Mouse (Mus musculus) forelimb bud, embryonic 11.5 days (tissue): Measurements from ENCODE around the gene Hist1h2ap.
"Not testable (repeated sequence)": the region's sequence is repeated elsewhere in the genome, so short reads cannot be mapped to it uniquely, and the experiment has no call there.

ENCODE experiments used
- DNase-seq: peaks from one replicate; pipeline ENCODE4 v3.0.0-alpha.2; 2012; ENCODE audit warnings: low read depth, low spot score

Gene Hist1h2ap

DNA sequence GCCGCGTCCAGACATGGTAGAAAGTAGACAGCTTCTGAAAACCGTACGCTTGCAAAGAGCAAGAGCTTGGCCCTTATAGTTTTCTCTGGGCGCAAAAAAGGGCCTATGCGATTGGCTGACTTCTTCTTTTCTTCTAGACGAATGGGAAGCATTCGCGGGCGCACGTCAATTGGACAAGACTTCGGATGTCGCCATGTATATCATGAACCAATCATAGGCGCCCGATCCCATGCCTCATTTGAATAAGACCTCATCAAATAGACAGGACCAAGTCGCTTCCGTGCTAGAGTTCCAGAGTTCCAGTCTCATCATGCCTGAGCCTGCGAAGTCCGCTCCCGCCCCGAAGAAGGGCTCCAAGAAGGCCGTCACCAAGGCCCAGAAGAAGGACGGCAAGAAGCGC lies at the start of gene Hist1h2ap, which contains the start of gene Hist1h2br:
Gene Hist1h2ap (minus strand): TSS at position 47 of the 400 bp plus-strand sequence.
Gene Hist1h2br (plus strand): TSS at position 283 of the 400 bp plus-strand sequence.
- not testable (repeated sequence) for DNase-seq

DNA sequence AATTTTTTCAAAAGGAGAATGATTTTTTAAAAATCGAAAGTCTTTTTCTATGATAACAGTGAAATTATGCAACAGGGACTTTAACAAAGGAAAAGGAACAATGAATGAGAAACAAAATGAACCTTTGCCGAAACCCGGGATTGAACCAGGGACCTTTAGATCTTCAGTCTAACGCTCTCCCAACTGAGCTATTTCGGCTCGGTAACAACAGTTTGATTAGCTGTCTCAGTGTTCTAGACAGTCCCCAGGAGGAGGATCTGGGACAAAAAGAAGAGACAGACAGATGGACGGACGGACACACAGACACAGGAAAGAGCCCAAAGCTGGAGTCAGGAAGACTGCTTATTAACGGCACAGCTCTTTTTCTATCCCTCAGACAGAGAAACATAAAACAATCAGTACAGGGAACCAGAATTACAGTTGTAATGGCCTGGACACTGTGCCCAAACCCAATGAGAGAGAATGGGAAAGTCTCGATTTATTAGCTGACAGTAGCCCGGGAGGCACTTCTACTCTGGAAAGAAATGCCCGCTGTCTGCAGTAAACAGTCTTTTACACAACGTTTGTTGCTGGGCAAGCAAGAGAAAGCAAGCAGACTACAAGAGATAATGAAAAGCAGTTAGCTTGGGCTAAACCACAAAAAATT lies 49.6 kb upstream of the Hist1h2ap start:
- peak; percentile 77 for DNase-seq

DNA sequence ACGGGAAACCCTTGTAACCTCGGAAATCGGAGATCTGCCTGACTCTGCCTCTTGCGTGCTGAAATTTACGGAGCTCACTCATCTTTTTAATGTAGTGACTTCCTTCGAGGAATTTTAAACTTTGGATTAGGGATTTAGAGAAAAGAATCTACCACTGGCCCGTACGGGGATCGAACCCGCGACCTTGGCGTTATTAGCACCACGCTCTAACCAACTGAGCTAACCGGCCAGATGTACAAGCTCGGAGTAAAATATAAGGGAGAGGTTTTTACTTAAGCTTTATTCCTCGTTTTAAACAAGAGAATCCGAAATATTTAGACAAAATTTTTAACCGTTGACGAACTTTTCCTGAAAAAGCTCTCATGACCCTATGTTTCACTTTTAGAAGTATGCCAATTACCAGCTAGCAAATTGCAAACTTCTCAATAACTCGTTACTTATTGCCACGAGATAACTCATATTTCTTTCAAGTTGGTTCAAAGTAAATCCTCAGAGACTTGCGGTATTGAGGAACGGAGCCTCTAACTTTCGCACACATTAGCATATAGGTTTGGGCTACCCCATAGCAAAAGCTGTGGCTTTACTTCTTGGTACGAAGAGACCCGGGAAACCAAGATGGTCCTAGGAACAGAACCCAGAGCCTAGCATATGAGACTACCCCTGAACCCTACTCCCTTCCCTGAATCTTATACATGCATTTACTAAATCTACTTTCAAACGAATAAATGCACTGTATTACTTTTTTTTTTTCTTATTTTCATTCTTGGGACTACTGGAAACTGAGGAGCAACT lies 48.8 kb upstream of the Hist1h2ap start:
- DNase-seq: peak; percentile 68

DNA sequence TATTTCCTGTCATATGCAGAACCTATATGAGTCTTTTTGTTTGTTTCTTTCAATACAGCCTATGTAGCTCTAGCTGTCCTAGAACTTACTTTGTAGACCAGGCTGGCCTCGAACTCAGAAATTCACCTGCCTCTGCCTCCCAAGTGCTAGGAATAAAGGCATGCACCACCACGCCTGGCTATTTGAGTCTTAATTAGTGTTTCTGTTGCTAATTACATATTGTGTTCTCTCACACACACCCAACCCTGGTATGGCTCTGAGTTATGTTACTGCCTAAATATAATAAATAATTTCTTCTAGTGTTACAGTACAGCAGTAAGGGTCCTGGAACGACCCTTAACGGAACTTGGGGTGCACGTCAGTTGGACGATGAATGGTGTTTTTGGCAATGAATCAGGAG lies 47.4 kb upstream of the Hist1h2ap start:
- DNase-seq: no peak

DNA sequence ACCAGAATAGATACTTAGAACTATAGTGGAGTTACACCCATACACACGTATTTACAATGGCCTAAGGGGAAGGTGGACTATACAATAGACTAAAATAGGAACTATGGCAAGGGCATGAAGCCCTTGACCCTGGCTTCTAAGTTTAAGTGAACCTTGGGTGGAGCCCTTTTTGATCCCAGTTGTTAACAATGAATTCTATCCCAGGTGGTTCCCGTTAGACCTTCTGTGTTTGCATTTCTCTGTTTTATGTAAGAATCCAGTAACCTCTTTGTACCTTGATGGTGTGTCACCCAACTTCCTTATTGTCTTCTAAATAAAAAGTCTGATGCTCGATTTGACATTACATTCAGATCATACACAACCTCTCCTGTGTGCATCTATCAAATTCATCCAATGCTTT lies 32.2 kb upstream of the Hist1h2ap start:
- DNase-seq: not testable (repeated sequence)

DNA sequence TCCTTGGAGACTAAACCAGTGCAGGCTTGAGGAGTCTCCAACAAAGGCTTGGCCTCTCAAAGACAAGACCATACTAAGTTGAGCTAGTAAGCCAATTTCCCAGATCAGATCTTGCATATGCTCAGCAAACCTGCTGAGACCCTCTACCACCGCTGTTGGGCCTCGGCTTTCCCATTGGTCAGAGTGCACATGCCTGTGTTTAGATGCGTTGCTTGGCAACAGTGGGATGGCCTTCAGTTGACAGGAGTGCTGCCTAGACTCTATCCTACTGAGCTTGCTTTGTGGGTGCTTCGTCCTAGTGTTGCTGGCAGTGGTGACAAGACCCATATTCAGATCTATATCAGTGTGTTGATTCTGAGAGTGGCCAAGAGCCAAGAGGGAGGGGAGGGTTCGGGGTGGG lies 28.3 kb upstream of the Hist1h2ap start:
- DNase-seq: peak; percentile 23

DNA sequence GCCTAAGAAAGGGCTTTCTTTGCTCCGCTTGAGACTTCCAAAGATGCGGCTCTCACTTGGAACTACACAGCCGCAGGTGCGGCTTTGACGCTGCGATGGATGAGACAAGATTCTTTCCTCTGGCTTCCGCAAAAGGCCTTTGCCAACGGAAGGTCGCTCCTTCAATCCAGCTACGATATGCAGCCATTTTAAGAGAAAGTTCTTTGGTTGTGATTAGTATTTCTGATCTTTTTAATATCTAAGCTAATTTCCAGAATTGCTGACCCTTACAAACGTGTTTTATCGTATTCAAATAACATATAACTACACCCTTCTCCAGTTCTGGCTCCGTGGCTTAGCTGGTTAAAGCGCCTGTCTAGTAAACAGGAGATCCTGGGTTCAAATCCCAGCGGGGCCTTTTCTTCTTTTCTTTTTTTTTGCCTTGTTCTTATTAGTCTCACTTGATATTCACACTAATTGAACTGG lies 22.4 kb upstream of the Hist1h2ap start:
- DNase-seq: peak; percentile 78

DNA sequence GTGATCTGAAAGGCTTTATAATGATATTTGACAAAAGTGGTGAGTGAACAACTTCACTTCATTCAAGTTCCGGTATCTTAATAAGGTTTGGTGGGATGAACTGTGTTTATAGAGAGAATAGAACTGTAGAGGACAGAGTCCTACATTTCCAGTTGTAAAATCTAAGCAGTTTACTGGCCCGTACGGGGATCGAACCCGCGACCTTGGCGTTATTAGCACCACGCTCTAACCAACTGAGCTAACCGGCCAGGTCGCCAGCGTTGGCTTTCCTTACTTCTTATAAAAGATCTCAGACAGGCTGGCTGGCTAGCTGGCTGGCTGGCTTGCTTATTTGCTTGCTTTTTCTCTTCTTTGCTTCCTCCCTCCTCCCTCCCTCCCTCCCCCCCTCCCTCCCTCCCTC lies 21.8 kb upstream of the Hist1h2ap start:
- DNase-seq: peak; percentile 82

DNA sequence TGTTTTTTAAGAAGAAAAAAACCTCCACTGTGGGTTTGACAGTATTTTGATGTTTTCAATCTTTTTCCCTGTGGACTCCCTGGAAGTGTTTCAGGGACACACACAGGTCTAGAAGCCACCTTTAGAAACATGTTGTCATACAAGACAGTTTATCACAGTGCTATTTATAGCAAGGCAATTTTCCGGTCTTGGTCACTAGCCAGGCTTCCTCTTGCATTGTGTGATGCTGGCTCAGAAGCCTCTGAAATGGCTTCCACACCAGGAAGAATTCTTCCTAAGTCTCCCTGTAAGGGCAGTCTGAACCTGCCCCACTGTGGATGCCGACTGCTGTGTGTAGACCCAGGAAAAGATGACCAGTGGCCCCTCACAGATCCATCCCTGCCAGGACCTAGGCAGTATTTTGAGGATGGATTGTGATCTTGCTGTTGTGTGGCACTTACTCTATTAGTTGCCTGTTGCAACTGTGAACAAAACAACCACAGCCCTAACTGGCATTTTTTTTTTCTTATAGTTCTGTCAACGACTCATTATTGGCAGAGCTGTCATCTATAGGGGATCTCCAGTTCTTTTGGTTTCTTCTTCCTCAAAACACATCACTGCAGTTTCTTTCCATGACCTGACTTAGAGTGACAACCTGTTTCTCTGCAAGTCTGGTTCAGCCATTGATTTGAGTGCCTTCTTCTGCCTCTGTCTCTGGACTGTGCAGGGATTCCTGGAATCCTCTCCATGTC lies 19.1 kb upstream of the Hist1h2ap start:
- DNase-seq: no peak

DNA sequence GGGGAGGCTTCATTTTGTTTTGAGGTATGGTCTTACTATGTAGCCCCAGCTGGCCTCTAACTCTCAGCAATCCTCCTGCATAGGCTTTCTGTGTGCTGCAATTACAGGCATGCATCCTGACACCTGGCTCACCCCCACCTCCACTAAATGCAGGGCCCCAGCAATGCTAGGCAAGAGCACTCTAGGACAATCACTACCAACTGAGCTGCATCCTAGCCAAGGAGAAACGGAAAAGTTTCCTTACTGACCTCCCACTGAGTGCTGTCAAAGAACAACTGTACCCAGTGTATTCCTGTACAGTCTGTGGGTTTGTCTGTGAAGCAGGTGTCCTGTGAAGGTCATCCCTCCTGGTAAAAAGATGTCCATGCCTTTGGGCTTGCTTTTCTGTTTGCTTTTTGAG lies 17.4 kb upstream of the Hist1h2ap start:
- not testable (repeated sequence) for DNase-seq

DNA sequence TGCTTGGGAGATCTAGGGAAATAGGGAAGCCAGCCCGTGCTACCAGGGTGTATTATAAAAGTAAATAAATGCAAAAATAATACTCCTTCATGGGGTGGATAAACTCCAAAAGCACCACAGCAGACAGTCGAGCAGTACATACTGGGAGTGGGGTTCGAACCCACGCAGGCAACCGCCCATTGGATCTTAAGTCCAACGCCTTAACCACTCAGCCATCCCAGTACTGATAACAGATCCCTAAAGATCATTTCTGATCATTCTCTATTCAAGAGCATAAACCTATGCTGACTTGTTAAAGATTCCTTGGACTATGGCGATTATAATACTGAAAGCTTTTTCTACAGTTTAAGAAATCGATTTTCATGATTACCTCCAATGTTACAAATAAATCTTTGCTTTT lies 14.6 kb upstream of the Hist1h2ap start:
- DNase-seq: peak; percentile 43

DNA sequence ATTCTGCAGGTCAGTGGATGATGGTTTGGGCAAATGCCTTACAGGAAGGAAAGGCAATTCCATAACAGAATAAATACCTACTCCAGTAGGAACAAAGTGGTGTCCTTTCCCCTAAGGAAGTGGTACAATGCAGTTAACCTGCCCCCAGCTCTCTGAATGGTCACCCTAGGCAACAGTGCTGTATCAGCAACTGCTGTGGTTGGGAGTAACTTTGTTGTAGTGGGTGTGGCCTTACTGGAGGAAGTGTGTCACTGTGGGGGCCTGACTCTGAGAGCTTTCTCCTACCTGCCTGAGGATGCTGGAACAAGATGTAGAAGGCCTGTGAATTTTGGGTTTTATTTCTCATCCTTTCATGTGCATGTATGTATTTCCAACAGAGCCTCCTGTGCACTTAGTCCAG lies 13.0 kb upstream of the Hist1h2ap start:
- DNase-seq: not testable (repeated sequence)

DNA sequence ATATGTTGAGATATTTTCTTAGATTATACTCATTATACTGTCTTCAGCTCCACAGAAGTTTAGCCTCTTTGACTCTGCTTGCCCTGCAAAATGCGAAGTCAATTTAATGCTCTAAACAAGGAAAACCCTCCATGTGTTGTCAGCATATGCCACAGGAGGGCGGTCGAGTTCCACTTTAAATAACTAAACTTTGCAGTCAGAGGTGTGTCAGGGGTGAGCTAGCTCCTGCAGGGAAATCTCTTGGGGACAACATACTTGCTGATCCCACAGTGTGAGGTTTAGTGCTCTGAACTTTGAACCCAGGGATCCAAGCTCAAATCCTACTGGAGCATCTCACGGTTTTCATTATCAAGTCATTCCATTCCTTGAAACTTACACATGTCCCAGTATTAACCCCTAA lies 7.2 kb upstream of the Hist1h2ap start:
- DNase-seq: not testable (repeated sequence)

DNA sequence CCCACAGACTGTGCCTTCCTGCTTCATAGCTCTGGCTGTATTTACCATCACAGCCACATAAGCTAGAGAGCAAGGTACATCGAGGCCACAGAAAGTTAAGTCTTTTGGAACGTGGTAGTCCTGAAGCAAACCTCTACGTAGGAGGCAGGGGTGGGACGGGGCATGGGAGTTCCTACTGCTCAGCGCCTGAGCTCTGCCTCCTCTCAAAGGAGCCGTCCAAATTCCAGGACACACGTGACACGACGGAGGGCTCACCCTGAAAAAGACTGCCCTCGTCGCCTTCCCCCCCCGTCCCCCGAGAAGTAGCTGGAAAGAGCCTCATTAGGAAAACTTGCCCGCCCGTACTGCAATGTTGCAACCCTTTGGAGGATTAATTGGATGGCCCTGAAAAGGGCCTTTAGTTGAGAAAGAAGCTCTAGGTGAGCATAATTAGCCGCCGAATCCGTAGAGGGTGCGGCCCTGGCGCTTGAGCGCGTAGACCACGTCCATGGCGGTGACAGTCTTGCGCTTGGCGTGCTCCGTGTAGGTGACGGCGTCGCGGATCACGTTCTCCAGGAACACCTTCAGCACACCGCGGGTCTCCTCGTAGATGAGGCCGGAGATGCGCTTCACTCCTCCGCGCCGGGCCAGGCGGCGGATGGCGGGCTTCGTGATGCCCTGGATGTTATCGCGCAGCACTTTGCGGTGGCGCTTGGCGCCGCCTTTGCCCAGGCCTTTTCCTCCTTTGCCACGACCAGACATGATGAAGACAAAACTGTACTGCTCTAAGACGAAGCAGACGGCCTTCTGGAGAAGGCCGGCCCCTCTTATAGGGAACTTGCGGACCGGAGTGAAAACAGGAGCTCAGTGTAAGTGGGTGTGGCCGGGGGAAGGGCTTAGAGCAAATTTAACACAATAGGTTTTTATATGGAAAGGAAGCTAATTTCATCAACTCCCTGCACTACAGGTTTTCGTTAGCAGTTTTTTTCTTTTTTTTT lies 1.6 kb downstream of the Hist1h2ap start, which contains the start of gene Hist1h4n:
Gene Hist1h4n (minus strand): TSS at position 779 of the 977 bp plus-strand sequence.
- DNase-seq: not testable (repeated sequence)

DNA sequence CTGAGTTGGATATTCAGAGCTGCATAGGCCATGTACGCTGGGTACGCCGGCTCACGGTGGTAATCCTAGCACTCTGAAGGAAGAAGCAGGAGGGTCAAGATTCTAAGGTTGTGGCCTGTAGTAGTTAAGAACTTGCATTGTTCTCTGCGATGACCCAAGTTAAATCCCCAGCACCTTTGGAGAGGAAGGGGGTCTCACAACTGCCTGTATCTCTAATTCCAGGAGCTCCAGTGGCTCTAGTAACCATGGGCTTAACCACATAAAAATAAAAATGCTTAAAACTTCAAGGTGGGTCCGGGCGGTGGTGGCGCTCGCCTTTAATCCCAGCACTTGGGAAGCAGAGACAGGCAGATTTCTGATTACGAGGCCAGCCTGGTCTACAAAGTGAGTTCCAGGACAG lies 3.0 kb downstream of the Hist1h2ap start:
- no peak for DNase-seq

DNA sequence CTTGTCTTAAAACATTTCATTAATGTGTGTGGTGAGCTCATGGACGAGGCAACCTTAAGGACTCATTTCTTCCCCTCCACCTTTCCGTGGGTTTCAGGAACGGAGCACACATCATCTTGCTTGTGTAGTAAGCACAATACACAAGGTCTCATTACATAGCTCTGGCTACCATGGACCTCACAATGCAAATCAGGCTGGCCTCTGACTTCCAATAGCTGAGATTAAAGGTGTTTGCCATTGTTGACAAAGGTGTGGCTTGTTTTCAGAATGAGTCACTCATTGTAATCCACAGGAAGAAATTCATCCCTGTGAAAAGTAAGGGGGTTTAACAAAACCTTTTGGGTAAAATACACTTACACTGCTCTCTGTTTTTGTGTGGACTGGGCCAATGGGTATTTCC lies 4.8 kb downstream of the Hist1h2ap start:
- no peak for DNase-seq

DNA sequence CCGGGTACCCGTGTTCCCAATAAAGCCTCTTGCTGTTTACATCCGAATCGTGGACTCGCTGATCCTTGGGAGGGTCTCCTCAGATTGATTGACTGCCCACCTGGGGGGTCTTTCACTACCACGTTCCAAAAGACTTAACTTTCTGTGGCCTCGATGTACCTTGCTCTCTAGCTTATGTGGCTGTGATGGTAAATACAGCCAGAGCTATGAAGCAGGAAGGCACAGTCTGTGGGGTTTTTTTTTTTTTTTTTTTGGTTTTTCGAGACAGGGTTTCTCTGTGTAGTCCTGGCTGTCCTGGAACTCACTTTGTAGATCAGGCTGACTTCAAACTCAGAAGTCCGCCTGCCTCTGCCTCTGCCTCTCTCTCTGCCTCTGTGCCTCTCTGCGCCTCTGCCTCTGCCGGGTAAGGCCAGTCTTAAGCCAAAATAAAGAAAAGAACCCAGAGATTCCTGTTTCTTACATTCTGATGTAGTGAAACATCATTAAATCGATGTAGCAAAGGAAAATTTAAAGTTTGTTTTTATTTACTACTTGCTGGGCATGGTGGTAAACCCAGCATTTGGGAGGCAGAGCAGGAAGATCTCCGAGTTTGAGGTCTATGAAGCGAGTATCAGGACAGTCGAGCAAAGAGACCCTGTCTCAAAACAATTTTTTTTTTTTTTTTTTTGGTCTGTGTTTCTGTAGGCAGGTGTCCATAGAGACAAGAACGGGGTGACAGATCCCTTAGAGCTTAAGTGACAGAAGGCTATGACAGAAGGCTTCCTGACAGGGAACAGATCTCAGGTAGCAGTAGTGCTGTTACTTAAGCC lies 13.0 kb downstream of the Hist1h2ap start:
- DNase-seq: not testable (repeated sequence)

DNA sequence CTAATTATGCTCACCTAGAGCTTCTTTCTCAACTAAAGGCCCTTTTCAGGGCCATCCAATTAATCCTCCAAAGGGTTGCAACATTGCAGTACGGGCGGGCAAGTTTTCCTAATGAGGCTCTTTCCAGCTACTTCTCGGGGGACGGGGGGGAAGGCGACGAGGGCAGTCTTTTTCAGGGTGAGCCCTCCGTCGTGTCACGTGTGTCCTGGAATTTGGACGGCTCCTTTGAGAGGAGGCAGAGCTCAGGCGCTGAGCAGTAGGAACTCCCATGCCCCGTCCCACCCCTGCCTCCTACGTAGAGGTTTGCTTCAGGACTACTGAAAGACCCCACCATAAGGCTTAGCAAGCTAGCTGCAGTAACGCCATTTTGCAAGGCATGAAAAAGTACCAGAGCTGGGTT lies 21.2 kb downstream of the Hist1h2ap start:
- not testable (repeated sequence) for DNase-seq

DNA sequence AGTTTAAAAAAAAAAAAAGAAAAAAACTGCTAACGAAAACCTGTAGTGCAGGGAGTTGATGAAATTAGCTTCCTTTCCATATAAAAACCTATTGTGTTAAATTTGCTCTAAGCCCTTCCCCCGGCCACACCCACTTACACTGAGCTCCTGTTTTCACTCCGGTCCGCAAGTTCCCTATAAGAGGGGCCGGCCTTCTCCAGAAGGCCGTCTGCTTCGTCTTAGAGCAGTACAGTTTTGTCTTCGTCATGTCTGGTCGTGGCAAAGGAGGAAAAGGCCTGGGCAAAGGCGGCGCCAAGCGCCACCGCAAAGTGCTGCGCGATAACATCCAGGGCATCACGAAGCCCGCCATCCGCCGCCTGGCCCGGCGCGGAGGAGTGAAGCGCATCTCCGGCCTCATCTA lies 21.8 kb downstream of the Hist1h2ap start, which contains the start of gene Hist1h4m:
Gene Hist1h4m (plus strand): TSS at position 208 of the 400 bp plus-strand sequence.
- not testable (repeated sequence) for DNase-seq

DNA sequence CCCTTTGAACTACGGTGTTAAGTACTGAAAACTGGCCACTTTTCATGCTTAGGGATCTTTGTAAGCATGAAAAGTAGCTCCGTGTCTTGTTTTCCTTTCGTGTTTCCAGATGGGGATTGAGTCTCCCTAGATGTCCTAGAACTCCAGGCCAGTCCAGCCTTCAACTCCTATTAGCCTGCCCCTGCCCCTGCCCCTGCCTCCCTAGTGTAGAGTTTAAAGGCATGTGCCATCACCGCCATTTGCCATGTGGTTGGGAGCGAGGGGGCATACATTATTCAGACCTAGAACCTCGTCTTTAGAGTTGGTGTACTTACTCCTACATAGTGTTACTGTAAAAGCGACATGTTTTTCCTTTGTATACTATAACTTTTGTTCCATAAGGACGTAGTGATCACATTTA lies 22.2 kb downstream of the Hist1h2ap start:
- DNase-seq: not testable (repeated sequence)
